Mouse (Mus musculus): ENCODE measurements around the gene Gm28374. TPM values are rescaled to one million over a fixed set of nuclear protein-coding genes. Genes with fewer than 3 reads are reported as not detected.

The Gm28374 gene
- polyA plus RNA-seq, 1 experiment: not detected

DNA sequence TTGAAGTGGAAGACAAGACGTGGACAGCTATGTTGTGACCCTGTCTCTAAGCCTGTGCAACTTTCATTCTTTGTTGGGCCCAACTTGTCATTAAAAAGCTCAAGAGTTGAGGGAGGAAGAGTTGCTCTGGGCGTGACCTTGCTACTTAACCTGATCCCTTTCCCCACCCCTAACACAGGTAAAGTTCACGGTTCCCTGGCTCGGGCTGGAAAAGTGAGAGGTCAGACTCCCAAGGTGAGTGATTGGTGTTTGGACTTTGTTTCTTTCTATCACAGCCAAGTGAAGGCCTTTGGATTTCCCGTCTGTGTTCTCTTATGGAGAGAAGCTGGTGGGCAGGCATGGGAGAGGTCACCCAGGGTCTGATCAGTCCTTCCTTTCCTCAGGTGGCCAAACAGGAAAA, 23.1 kb downstream of the Gm28374 start:
- H3K4me3 ChIP-seq (ENCODE audit: insufficient read depth, low read length): peak overlapping the region; percentile 65

DNA sequence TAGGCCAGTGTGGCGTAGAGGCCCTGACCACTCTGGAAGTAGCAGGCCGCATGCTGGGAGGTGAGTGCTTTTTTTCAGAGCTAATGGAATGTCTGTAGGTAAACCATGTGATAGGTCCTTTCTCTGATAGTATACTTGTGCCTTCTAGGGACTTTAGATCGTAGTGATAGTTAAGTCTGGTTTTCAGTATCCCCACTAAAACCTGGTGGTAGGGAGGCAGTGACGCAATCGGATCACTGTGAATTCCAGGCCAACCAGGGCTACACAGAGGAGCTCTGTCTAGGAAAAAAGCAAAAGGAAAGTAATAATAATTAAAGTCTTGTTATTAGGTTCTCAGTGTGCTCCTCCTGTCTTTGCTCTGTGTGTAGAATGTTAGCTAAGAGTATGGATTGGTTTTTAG, 23.5 kb downstream of the Gm28374 start:
- no peak for TF ChIP-seq CTCF (IDR thresholded peaks at IDR 0.05; ENCODE audit: low read depth, low read length)
- peaks cover 14% of the 10 kb centered on the region for H3K4me1 ChIP-seq (ENCODE audit: control insufficient read depth, insufficient read depth, low read length)
- H3K4me3 ChIP-seq (ENCODE audit: insufficient read depth, low read length): peak overlapping the region; percentile 65
- peak overlapping the region; percentile 49 for H3K27ac ChIP-seq (ENCODE audit: insufficient read depth, low read depth, low read length)

More for the DNA sequence above, 23.1 kb downstream of the Gm28374 start:
- TF ChIP-seq POLR2A (IDR thresholded peaks at IDR 0.05; ENCODE audit: borderline replicate concordance, low read depth, low read length): no peak
- TF ChIP-seq CTCF (IDR thresholded peaks at IDR 0.05; ENCODE audit: low read depth, low read length): no peak
- 0 out of 2 replicates have a peak overlapping the region, but pooled peaks have one; percentile 0 for H3K27ac ChIP-seq (ENCODE audit: insufficient read depth, low read depth, low read length)
- peaks cover 12% of the 10 kb centered on the region for H3K4me1 ChIP-seq (ENCODE audit: control insufficient read depth, insufficient read depth, low read length)

DNA sequence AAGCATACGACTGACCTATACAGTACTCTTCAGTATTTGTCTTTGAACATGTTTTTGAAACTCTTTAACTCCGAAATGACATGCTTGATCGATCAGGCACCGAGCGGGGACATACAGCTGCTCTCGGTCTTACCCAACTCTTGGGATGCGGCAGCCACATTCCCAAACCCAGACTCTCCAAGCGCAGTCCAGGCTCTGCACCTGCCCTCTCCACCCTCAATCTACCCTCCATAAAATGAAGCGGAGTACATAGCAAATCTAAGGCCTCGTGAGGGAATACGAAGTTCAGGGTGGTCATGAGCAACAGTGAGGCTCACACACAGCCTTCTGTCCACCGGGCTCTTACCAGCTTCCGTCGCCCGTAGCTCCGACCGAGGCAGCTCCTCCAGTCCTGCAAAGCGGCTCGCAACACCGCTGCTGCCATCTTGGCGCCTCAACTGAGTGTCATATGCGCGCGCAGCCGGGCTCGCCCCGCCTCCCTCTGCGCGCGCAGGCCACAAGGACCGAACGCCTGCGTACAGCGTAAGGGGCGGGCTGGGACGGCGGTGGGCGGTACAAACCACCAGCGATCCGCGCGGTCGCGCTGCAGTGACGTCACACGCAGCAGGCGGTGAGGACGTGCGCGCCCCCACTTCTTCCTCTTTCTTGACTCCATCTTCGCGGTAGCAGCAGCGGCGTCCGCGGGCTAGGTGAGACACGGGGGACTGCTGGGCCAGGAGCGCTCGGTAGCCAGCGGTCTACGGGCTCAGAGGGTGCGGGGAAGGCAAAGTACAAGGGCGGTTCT, 24.6 kb downstream of the Gm28374 start, which contains the start of the genes Mrpl49 and Fau:
TSS of gene Mrpl49 (minus strand) at position 473 of the 784 bp plus-strand sequence.
TSS of gene Fau (plus strand) at position 532 of the 784 bp plus-strand sequence.
- Histone ChIP-seq H3K4me3 (ENCODE audit: insufficient read depth, low read length) (peak within 1 kb of the TSS; percentile 72), H3K27ac (ENCODE audit: insufficient read depth, low read depth, low read length) (peak within 1 kb of the TSS; percentile 49), H3K4me1 (ENCODE audit: control insufficient read depth, insufficient read depth, low read length) (peaks cover 11% of the 10 kb centered on the region)
- TF ChIP-seq POLR2A (IDR thresholded peaks at IDR 0.05; ENCODE audit: borderline replicate concordance, low read depth, low read length) (peak; percentile 83; the same call in 1 of the 2 replicates), CTCF (IDR thresholded peaks at IDR 0.05; ENCODE audit: low read depth, low read length) (0 out of 2 replicates have a peak, but pooled peaks have one; percentile 14)

DNA sequence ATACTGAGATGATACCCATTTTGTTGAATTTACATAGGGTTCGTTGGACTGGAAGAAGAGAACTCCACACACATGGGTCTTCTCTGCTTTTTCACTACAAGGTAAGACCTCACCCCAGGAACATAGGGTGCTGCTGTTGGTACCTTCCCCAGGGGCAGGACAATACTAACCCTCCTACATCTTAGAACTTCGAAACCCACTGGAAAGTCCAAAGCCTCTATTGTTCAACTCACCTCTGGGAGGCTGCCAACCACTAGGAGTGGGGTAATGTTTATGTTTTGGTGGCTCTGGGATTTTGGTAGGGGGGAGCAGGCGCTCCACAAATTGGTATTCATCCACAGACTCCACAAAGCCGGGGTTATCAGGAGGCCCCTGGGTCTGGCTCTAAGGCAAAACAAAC, 25.4 kb downstream of the Gm28374 start:
- Histone ChIP-seq H3K4me1 (ENCODE audit: control insufficient read depth, insufficient read depth, low read length) (peaks cover 9% of the 10 kb centered on the region), H3K4me3 (ENCODE audit: insufficient read depth, low read length) (peak overlapping the region; percentile 72), H3K27ac (ENCODE audit: insufficient read depth, low read depth, low read length) (no peak overlapping the region)
- no peak for TF ChIP-seq CTCF (IDR thresholded peaks at IDR 0.05; ENCODE audit: low read depth, low read length)

DNA sequence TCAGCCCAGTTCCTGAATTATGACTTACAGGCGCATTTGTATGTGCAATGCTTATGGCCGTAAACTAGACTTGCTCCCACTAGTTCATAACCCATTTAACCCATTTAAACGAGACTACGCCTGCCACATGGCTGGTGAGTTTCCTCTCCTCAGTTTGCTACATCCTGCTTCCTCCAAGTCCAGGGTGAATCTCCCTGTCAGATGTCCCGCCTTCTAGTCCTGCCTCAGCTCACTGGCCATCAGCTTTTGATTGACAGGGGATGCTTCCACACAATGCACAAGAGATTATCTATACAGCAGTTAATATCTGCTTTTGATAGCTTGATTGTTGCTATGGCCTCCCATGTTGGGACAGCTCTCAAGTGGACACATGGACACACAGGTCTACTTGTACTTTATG, 27.8 kb downstream of the Gm28374 start:
- H3K4me1 ChIP-seq (ENCODE audit: control insufficient read depth, insufficient read depth, low read length): peaks cover 7% of the 10 kb centered on the region
- no peak overlapping the region for H3K27ac ChIP-seq (ENCODE audit: insufficient read depth, low read depth, low read length)
- H3K4me3 ChIP-seq (ENCODE audit: insufficient read depth, low read length): no peak overlapping the region
- TF ChIP-seq CTCF (IDR thresholded peaks at IDR 0.05; ENCODE audit: low read depth, low read length): no peak
- TF ChIP-seq POLR2A (IDR thresholded peaks at IDR 0.05; ENCODE audit: borderline replicate concordance, low read depth, low read length): no peak

DNA sequence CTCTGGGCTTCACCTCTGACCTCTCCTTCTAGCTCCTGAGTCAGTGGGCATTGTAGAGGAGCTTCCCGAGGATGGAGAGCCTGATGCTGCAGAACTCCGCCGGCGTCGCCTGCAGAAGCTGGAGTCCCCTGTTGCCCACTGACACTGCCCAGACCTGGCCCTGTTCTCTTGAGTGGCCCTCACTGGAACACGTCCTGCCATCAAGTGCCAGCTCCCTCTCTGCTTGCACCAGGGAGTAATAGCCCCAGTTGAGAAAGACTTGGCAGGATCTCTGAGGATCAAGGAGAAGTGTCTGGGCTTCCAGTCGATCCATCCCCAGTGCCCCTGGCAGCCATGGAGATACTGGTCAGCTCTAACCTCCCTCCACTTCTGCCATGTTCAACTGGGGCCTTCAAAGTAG, 29.5 kb downstream of the Gm28374 start:
- H3K4me1 ChIP-seq (ENCODE audit: control insufficient read depth, insufficient read depth, low read length): peaks cover 14% of the 10 kb centered on the region
- no peak for TF ChIP-seq POLR2A (IDR thresholded peaks at IDR 0.05; ENCODE audit: borderline replicate concordance, low read depth, low read length)
- TF ChIP-seq CTCF (IDR thresholded peaks at IDR 0.05; ENCODE audit: low read depth, low read length): no peak
- no peak overlapping the region for H3K27ac ChIP-seq (ENCODE audit: insufficient read depth, low read depth, low read length)

DNA sequence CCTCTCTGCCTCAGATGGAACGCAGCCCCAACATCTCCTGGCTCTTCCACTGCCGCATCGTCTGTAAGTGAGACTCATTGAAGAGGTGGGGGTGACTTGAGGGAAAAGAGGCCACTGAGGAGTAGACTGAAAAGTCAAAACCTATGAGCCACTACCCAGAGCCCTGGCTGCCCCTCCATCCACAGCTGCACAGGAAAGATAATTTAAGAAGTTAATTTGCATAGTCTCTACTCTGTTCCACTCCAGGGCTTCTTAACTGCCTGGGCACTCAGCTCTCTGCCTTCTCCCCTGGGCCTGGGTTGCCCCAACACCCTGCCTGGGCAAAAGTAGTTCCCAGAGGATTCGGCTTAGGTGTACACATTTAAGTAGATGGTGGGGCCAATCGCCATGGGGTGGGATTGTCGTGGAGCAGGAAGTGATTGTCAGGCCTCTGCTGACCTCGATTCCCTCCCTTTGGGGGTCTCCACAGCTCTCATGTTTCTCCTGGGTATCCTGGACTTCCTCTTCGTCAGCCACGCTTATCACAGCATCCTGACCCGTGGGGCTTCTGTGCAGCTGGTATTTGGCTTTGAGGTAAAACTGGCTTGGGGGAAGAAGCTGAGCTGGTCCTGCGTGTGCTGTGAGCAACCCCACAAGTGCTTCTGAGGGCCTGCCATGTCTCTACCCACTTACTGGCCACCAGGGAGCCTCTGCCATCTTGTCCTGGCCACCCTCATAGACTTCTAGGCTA, 33.2 kb downstream of the Gm28374 start:
- no peak overlapping the region for H3K27ac ChIP-seq (ENCODE audit: insufficient read depth, low read depth, low read length)

More for the DNA sequence above, 29.5 kb downstream of the Gm28374 start:
- H3K4me3 ChIP-seq (ENCODE audit: insufficient read depth, low read length): no peak overlapping the region

DNA sequence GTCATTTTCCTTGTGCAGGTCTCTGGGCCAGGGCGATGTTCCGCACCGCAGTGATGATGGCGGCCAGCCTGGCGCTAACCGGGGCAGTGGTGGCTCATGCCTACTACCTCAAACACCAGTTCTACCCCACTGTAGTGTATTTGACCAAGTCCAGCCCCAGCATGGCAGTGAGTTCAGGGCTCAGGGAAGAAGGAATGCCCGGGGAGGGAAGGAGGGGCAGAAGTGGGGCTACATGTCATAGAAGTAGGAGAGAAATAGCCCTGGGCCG, 34.2 kb downstream of the Gm28374 start:
- no peak for TF ChIP-seq POLR2A (IDR thresholded peaks at IDR 0.05; ENCODE audit: borderline replicate concordance, low read depth, low read length)
- no peak for TF ChIP-seq CTCF (IDR thresholded peaks at IDR 0.05; ENCODE audit: low read depth, low read length)
- Histone ChIP-seq H3K27ac (ENCODE audit: insufficient read depth, low read depth, low read length) (no peak overlapping the region), H3K4me3 (ENCODE audit: insufficient read depth, low read length) (peak overlapping the region; percentile 85), H3K4me1 (ENCODE audit: control insufficient read depth, insufficient read depth, low read length) (peaks cover 13% of the 10 kb centered on the region)

More for the DNA sequence above, 33.2 kb downstream of the Gm28374 start:
- no peak overlapping the region for H3K4me3 ChIP-seq (ENCODE audit: insufficient read depth, low read length)
- TF ChIP-seq CTCF (IDR thresholded peaks at IDR 0.05; ENCODE audit: low read depth, low read length) (no peak), POLR2A (IDR thresholded peaks at IDR 0.05; ENCODE audit: borderline replicate concordance, low read depth, low read length) (no peak)
- H3K4me1 ChIP-seq (ENCODE audit: control insufficient read depth, insufficient read depth, low read length): peaks cover 16% of the 10 kb centered on the region

DNA sequence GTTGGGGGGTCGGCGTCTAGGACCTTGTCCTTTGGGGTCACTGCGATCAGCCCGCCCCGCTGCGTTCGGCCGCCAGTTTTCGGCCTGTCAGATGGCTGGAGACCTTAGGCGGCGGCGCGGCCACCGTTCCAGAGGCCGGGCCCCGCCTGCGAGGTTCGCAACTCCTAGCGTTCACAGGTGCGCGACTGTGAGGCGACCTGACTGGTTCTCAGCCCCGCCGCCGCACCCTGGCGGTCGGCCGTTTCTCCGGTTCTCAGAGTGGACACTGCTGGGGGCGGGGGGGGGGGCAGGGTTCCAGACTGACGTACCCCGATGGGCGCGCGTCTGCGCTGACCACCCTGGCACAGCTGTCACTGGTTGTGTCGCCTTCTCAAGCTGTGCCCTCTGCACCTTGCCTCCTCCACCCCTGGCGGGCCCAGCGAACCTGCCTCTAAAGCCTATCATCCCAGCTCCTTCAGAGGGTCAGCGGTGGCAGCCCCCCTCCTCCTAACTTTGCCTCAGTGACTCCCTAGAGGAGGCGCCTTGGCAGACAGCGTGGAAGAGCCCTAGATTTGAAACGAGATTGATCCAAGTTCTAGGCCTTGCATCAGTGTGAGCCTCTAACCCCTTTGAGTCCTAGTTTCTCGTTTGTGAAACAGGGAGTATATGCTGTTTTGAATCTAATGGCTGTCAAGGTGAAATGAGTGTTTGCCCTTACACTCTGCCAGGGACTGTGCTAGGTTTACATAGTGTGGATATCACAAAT, 34.7 kb downstream of the Gm28374 start:
- TF ChIP-seq CTCF (IDR thresholded peaks at IDR 0.05; ENCODE audit: low read depth, low read length) (no peak), POLR2A (IDR thresholded peaks at IDR 0.05; ENCODE audit: borderline replicate concordance, low read depth, low read length) (no peak)

More for the DNA sequence above, 34.7 kb downstream of the Gm28374 start:
- peak overlapping the region; percentile 97 for H3K27ac ChIP-seq (ENCODE audit: insufficient read depth, low read depth, low read length)
- peak overlapping the region; percentile 85 for H3K4me3 ChIP-seq (ENCODE audit: insufficient read depth, low read length)
- H3K4me1 ChIP-seq (ENCODE audit: control insufficient read depth, insufficient read depth, low read length): peaks cover 13% of the 10 kb centered on the region

Measured in bone marrow macrophage, adult 2 months (primary cell).